Mouse (Mus musculus) kidney, postnatal 14 days (tissue): ENCODE measurements around the gene Lgals9.
"Not testable (repeated sequence)": the region's sequence is repeated elsewhere in the genome, so short reads cannot be mapped to it uniquely, and the experiment has no call there.

Experiments used
- DNase-seq: peaks from one replicate; pipeline ENCODE4 v3.0.0; 2022; ENCODE audit warnings: mixed read lengths

Gene Lgals9

GRCm38 (mm10) chr11:79006417-79006816, 21.7 kb upstream of the Lgals9 start:
- no peak for DNase-seq

- DNase-seq = no peak
Measured at GRCm38 (mm10) chr11:79005578-79006394, 21.0 kb upstream of the Lgals9 start.

- no peak for DNase-seq
Measured at GRCm38 (mm10) chr11:79003769-79004638, 19.3 kb upstream of the Lgals9 start.

- DNase-seq = peak; percentile 35
Measured at GRCm38 (mm10) chr11:79003053-79003768, 18.5 kb upstream of the Lgals9 start.

- DNase-seq = no peak
Measured at GRCm38 (mm10) chr11:79002551-79002951, 17.8 kb upstream of the Lgals9 start.

- DNase-seq = no peak
Measured at GRCm38 (mm10) chr11:79001871-79002270, 17.1 kb upstream of the Lgals9 start.

- DNase-seq = no peak
Measured at GRCm38 (mm10) chr11:78999118-78999517, 14.4 kb upstream of the Lgals9 start.

GRCm38 (mm10) chr11:78990875-78991543, 6.3 kb upstream of the Lgals9 start:
- not testable (repeated sequence) for DNase-seq

- no peak for DNase-seq
Measured at GRCm38 (mm10) chr11:78990096-78990495, 5.3 kb upstream of the Lgals9 start.

- not testable (repeated sequence) for DNase-seq
Measured at GRCm38 (mm10) chr11:78989206-78989605, 4.5 kb upstream of the Lgals9 start.

- DNase-seq = no peak
Measured at GRCm38 (mm10) chr11:78986311-78987002, 1.7 kb upstream of the Lgals9 start.

- no peak for DNase-seq
Measured at GRCm38 (mm10) chr11:78985505-78985904, 759 bp upstream of the Lgals9 start.

- DNase-seq = no peak
Measured at GRCm38 (mm10) chr11:78983539-78983938, 1.2 kb downstream of the Lgals9 start.

- no peak for DNase-seq
Measured at GRCm38 (mm10) chr11:78982513-78983291, 2.0 kb downstream of the Lgals9 start.

GRCm38 (mm10) chr11:78982042-78982441, 2.7 kb downstream of the Lgals9 start:
- no peak for DNase-seq

GRCm38 (mm10) chr11:78980083-78980634, 4.6 kb downstream of the Lgals9 start:
- DNase-seq = no peak

GRCm38 (mm10) chr11:78978176-78979019, 6.3 kb downstream of the Lgals9 start:
- no peak for DNase-seq

GRCm38 (mm10) chr11:78976731-78977510, 7.8 kb downstream of the Lgals9 start:
- no peak for DNase-seq
